Mouse (Mus musculus): ENCODE measurements around the gene Uba3. TPM values are rescaled to one million over a fixed set of nuclear protein-coding genes. Genes with fewer than 3 reads are reported as not detected.
A peak's percentile ranks its signal among the peaks of the same experiment; 100 is the strongest.

Gene Uba3
- total and polyA plus RNA-seq, 2 experiments from 2014 or later = 54.5 to 63.9 TPM

DNA sequence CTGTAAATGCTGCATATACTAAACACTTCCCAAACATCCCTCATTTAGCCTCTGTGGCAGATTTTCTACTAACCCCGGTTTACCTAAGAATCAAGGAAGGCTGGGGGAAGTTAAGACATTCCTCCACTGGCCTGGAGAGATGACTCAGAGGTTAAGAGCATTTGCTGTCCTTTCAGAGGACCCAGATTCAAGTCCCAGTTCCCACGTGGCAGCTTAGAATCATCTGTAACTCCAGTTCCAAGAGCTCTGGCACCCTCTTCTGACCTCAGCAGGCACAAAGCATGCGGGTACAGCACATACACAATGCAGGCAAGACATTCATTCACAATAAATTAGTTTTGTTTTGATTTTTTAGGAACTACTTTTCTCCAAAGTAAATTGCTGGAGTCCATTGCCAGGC is 3.8 kb upstream of the Uba3 start:
- no peak for DNase-seq (ENCODE audit: low spot score)
- no peaks in the 10 kb centered on the region for H3K27me3 ChIP-seq (ENCODE audit: insufficient read depth, low read length)
- no peak overlapping the region for H3K4me3 ChIP-seq (ENCODE audit: low read depth, low read length)
- no peak for TF ChIP-seq CTCF (IDR thresholded peaks at IDR 0.05)
- H3K27ac ChIP-seq (ENCODE audit: low read depth, low read length) = no peak overlapping the region
- no peak overlapping the region for H3K9ac ChIP-seq (replicated peaks; ENCODE audit: low read length, poor library complexity, severe bottlenecking)
- H3K4me1 ChIP-seq (ENCODE audit: insufficient read depth, low read length) = peaks cover 8% of the 10 kb centered on the region; the same call in 1 of the 2 replicates
- H3K36me3 ChIP-seq (ENCODE audit: insufficient read depth, low read length) = no peaks in the 10 kb centered on the region
- no peak overlapping the region for H3K4me2 ChIP-seq (ENCODE audit: low read depth, low read length, poor library complexity, severe bottlenecking)
- H3K9me3 ChIP-seq (ENCODE audit: low read length) = no peaks in the 10 kb centered on the region
- no peak for ATAC-seq (ENCODE audit: low FRiP score)
- WGBS = 46% methylated on average over 3 of the region's 3 CpGs

GRCm38 (mm10) chr6:97208406-97208805 is 3.0 kb upstream of the Uba3 start:
- no peak for ATAC-seq (ENCODE audit: low FRiP score)
- Histone ChIP-seq H3K9me3 (ENCODE audit: low read length) (no peaks in the 10 kb centered on the region), H3K27ac (ENCODE audit: low read depth, low read length) (no peak overlapping the region), H3K36me3 (ENCODE audit: insufficient read depth, low read length) (no peaks in the 10 kb centered on the region), H3K4me1 (ENCODE audit: insufficient read depth, low read length) (peaks cover 8% of the 10 kb centered on the region; the same call in 1 of the 2 replicates), H3K9ac (replicated peaks; ENCODE audit: low read length, poor library complexity, severe bottlenecking) (no peak overlapping the region), H3K4me2 (ENCODE audit: low read depth, low read length, poor library complexity, severe bottlenecking) (no peak overlapping the region), H3K27me3 (ENCODE audit: insufficient read depth, low read length) (no peaks in the 10 kb centered on the region), H3K4me3 (ENCODE audit: low read depth, low read length) (no peak overlapping the region)
- TF ChIP-seq CTCF (IDR thresholded peaks at IDR 0.05) = no peak
- DNase-seq (ENCODE audit: low spot score) = no peak
- WGBS = 38% methylated on average over 3 of the region's 3 CpGs

- ATAC-seq (ENCODE audit: low FRiP score) (no peak), DNase-seq (ENCODE audit: low spot score) (no peak)
- peaks cover 5% of the 10 kb centered on the region; the same call in 1 of the 2 replicates for H3K4me1 ChIP-seq (ENCODE audit: insufficient read depth, low read length)
- no peak overlapping the region for H3K9ac ChIP-seq (replicated peaks; ENCODE audit: low read length, poor library complexity, severe bottlenecking)
- no peak overlapping the region for H3K4me3 ChIP-seq (ENCODE audit: low read depth, low read length)
- no peaks in the 10 kb centered on the region for H3K9me3 ChIP-seq (ENCODE audit: low read length)
- TF ChIP-seq CTCF (IDR thresholded peaks at IDR 0.05) = no peak
- WGBS = 80% methylated on average over 4 of the region's 4 CpGs
- no peak overlapping the region for H3K4me2 ChIP-seq (ENCODE audit: low read depth, low read length, poor library complexity, severe bottlenecking)
- no peaks in the 10 kb centered on the region for H3K36me3 ChIP-seq (ENCODE audit: insufficient read depth, low read length)
- H3K27me3 ChIP-seq (ENCODE audit: insufficient read depth, low read length) = no peaks in the 10 kb centered on the region
- no peak overlapping the region for H3K27ac ChIP-seq (ENCODE audit: low read depth, low read length)
Observed at GRCm38 (mm10) chr6:97207085-97207484, 1.6 kb upstream of the Uba3 start.

DNA sequence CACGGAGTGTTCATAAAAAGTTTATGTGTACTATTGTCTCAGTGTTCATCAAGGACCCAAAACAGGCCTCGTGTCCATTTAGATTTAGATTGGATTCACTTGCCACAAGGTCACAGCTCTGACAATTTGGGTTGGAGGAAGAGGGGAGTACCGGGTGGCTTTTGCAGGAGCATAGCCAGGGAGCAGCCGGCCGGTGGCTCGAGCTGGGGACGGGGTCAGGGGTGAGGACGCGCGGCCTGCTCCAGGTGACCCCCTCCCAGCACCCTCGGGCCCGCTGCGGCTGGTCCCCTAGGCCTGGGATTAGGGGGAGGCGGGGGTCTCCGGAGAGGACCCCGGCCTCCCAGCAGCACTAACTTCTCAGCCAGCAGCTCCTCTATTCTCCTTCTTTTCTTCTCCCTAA is 495 bp downstream of the Uba3 start:
- DNase-seq (ENCODE audit: low spot score) (no peak), ATAC-seq (ENCODE audit: low FRiP score) (peak; percentile 45)
- H3K4me1 ChIP-seq (ENCODE audit: insufficient read depth, low read length) = no peaks in the 10 kb centered on the region
- under 1% methylated on average over 15 of the region's 16 CpGs for WGBS
- 0 out of 2 replicates have a peak, but pooled peaks cover 2% of the 10 kb centered on the region for H3K36me3 ChIP-seq (ENCODE audit: insufficient read depth, low read length)
- peak overlapping the region; percentile 67 for H3K4me2 ChIP-seq (ENCODE audit: low read depth, low read length, poor library complexity, severe bottlenecking)
- H3K9me3 ChIP-seq (ENCODE audit: low read length) = no peaks in the 10 kb centered on the region
- H3K9ac ChIP-seq (replicated peaks; ENCODE audit: low read length, poor library complexity, severe bottlenecking) = peak overlapping the region; percentile 66
- H3K4me3 ChIP-seq (ENCODE audit: low read depth, low read length) = peak overlapping the region; percentile 56
- peak overlapping the region; percentile 62 for H3K27ac ChIP-seq (ENCODE audit: low read depth, low read length)
- TF ChIP-seq CTCF (IDR thresholded peaks at IDR 0.05) = no peak
- no peaks in the 10 kb centered on the region for H3K27me3 ChIP-seq (ENCODE audit: insufficient read depth, low read length)

DNA sequence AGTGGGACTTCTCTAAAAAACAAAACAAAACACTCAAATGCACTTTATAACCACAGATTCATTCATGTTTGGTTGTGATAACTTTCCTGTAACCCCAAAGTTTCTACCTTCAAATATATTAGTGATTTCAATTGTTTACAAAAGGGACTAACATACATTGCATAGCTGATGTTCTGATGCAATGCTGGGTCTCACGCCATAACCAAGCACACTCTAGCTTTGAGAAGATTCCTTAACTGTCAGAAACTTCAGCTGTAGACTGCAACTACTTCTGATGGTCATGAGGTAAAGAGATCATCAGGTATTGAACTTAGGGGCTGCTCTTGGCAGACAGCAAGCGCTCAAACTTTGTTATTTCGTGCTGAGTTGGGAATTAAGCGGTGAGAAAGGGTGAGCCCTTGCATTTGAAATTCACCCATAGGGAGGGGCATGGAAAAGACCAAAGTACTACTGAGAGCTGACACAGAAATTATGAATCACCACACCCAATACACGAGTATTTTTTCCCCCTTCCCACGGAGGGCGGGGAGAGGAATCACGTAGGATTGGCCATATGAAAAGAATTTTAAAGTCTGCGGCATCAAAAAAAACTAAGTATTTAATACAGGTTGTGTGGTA is 1.1 kb downstream of the Uba3 start:
- no peak overlapping the region for H3K9ac ChIP-seq (replicated peaks; ENCODE audit: low read length, poor library complexity, severe bottlenecking)
- no peaks in the 10 kb centered on the region for H3K4me1 ChIP-seq (ENCODE audit: insufficient read depth, low read length)
- DNase-seq (ENCODE audit: low spot score) = no peak
- ATAC-seq (ENCODE audit: low FRiP score) = no peak
- H3K4me3 ChIP-seq (ENCODE audit: low read depth, low read length) = peak overlapping the region; percentile 56
- H3K27me3 ChIP-seq (ENCODE audit: insufficient read depth, low read length) = no peaks in the 10 kb centered on the region
- peak overlapping the region; percentile 67 for H3K4me2 ChIP-seq (ENCODE audit: low read depth, low read length, poor library complexity, severe bottlenecking)
- H3K27ac ChIP-seq (ENCODE audit: low read depth, low read length) = no peak overlapping the region
- no peaks in the 10 kb centered on the region for H3K9me3 ChIP-seq (ENCODE audit: low read length)
- no peak for TF ChIP-seq CTCF (IDR thresholded peaks at IDR 0.05)
- 0 out of 2 replicates have a peak, but pooled peaks cover 2% of the 10 kb centered on the region for H3K36me3 ChIP-seq (ENCODE audit: insufficient read depth, low read length)
- 16% methylated on average over 9 of the region's 9 CpGs for WGBS

DNA sequence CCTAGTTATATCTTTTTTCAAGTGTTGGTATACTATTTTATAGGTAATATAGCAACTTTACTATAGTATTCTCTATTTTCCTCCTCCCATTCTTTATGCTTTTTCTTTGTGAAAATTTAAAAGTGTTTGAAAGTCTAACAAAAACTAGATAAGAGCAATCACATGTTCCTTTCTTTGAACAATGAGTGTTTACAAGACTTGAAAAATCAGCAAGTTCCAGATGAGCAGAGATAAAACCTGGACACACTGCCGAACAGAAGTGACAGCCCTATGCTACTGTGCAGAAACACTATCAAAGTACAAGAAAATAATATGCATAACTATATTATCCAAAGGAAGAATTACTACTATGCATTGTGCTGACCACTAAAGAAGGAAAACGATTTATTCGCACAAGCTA is 3.0 kb downstream of the Uba3 start:
- 91% methylated on average over 3 of the region's 3 CpGs for WGBS
- no peak for TF ChIP-seq CTCF (IDR thresholded peaks at IDR 0.05)

More for the DNA sequence above, 3.0 kb downstream of the Uba3 start:
- H3K4me2 ChIP-seq (ENCODE audit: low read depth, low read length, poor library complexity, severe bottlenecking) = no peak overlapping the region
- H3K9ac ChIP-seq (replicated peaks; ENCODE audit: low read length, poor library complexity, severe bottlenecking) = no peak overlapping the region
- DNase-seq (ENCODE audit: low spot score) = no peak
- peaks cover 6% of the 10 kb centered on the region; the same call in 1 of the 2 replicates for H3K36me3 ChIP-seq (ENCODE audit: insufficient read depth, low read length)
- no peaks in the 10 kb centered on the region for H3K4me1 ChIP-seq (ENCODE audit: insufficient read depth, low read length)
- no peak for ATAC-seq (ENCODE audit: low FRiP score)
- H3K27ac ChIP-seq (ENCODE audit: low read depth, low read length) = no peak overlapping the region
- no peaks in the 10 kb centered on the region for H3K9me3 ChIP-seq (ENCODE audit: low read length)
- no peaks in the 10 kb centered on the region for H3K27me3 ChIP-seq (ENCODE audit: insufficient read depth, low read length)
- no peak overlapping the region for H3K4me3 ChIP-seq (ENCODE audit: low read depth, low read length)

Data from midbrain, postnatal 0 days (tissue).